Mouse (Mus musculus) layer of hippocampus, postnatal 10 days (tissue): ENCODE results near the gene Hoxd12. TPM values are rescaled to one million over a fixed set of nuclear protein-coding genes. Genes with fewer than 3 reads are reported as not detected.

Source experiments
- DNase-seq, 2 experiments: peaks; one replicate each; pipeline ENCODE4 v3.0.0; 2021; ENCODE audit warnings: low spot score in 2 of 2
- total RNA-seq, 2 experiments: library from RNA; stranded (reverse); gene quantifications; 2 replicates each; pipeline ENCODE4 v1.2.3; 2021

Gene Hoxd12
- total RNA-seq, 2 experiments from 2014 or later: not detected

DNA sequence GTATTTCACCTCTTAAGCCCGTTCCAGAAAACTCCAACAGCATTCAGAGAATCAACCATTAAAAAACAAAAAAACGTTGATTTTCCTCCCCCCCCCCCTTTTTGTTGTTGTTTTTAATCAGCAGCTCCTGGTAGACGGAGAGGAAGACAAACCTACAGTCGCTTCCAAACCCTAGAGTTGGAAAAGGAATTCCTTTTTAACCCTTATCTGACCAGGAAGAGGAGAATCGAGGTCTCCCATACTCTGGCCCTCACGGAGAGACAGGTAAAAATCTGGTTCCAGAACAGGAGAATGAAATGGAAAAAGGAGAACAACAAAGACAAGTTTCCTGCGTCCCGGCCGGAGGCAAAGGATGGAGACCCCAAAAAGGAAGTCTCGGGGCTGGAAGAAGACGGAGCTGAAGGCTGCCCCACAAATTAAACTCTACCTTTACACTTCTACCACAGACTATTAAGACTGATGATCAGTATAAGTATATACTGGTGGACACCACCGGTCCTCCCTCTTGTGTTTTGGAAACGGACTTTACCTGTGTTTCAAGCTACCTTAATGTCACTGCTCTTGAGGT lies 31.7 kb downstream of the Hoxd12 start:
- no peak for DNase-seq

DNA sequence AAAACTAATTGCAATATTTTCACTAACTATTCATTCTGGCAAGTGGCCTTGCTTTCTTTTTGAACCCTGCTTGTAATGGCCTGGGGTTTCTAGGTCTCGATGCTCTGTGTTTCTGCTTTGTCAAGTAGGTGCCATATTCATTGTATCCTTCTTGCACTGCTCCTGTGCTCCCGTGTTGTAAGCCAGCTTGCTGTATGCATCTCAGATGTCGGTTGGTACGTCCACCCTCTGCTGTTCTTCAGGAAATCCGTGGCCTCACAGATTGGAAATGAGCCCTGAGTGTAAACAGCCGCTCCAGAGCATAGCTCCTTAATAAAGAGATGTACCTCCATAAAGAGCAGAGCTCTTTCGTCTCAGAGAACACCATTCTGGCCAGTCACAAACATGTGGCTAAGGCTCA lies 32.8 kb downstream of the Hoxd12 start:
- no peak for DNase-seq

DNA sequence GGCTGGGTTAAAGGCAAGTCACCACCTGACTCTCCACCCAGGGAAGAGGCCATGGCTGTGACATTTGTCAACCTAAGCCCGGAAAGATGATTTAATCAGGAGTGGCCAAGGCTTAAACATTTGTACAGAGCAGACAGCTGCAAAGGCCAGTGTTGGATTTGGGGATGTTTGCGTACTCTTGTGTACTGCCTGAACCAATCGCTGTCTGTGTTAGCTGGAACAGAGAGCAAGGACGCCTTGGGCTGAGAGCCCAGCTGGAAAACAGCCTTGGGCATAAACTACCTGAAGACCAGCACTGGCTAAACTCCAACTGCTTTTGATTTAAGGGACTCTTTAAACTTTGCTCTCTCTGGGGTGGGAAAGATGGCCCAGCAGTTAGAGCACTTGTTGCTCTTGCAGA lies 33.9 kb downstream of the Hoxd12 start:
- no peak for DNase-seq

- DNase-seq: no peak
These were observed 34.9 kb downstream of the Hoxd12 start for GRCm38 (mm10) chr2:74709465-74710419.

GRCm38 (mm10) chr2:74710929-74711543 lies 36.2 kb downstream of the Hoxd12 start:
- DNase-seq: no peak

- DNase-seq: no peak
These were observed 37.2 kb downstream of the Hoxd12 start, which contains the start of the genes Hoxd3 and Hoxd4 for GRCm38 (mm10) chr2:74711721-74712621. Gene Hoxd3 (plus strand): TSS chr2:74711927. Gene Hoxd4 (plus strand): TSS chr2:74711929.

DNA sequence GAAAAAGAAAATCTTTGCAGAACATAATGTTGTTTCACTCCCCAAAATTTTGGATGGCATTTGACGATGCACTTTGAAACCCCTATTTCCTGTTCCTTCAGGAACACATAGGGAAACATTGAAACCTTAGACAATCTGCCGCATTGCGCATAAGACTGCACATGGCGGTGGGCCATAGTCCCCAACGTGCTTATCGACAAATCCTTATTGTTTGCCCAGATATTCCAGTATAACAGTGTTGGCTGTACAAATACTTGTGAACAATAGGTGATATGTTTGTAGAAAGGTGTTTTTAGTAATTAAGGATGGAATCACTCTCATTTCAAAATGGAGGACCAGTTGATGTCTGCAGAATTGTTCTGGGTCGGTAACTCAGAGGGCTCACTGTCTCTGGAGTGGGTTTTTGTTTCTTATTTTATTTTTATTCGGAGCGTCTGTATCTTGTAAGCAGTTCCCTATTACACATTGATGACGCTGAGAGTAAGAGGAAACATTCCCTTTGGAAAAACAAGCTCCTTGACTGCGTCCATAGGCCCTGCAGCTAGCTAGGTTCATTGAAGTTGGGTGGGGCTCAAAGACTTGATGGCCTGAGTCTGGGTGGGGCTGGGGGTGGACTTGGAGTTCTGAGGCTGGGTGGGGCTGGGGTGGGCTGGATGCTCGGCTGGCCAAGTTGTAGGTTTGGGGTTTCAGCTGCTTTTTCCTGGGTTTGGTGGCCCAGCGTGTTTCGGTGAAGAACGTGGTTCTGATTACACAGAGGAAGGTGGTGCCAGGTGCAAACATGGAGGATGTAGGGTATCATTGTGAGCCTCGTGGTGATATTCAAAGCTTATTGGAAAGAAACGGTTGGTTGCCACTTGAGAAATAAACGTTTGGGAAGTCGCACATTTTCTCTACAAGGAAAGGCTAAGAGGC lies 38.7 kb downstream of the Hoxd12 start:
- DNase-seq: no peak

DNA sequence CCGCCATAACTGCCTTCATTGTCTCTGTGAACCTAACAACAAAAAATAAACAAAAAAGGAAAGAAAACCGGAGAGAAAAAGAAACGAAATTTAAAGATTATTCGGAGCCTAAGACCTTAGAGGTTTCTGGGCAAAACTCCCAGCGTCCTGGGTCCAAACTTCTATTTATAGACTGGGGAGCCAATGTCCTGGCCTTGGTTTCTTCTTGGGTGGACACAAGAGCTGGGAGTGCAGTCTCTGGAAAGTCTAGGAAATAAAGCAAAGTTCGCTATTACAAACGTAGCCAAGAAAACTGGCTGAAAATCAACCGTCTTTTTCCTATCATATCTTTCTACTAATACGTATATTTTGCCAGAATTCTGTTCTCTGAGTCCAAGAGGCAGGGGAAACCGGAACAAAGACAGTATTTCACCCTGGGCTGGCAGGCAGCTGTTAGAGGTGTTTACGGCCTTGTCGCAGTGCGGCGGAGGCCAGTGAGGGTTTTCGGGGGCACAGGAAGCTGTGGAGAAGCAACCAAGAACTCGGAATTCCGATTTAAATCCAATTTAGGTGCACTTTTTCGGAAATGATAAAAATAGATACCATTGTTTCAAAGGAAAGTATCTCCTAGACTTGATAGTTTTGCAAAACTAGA lies 39.5 kb downstream of the Hoxd12 start:
- DNase-seq: no peak

GRCm38 (mm10) chr2:74714881-74715280 lies 40.1 kb downstream of the Hoxd12 start:
- no peak for DNase-seq

DNA sequence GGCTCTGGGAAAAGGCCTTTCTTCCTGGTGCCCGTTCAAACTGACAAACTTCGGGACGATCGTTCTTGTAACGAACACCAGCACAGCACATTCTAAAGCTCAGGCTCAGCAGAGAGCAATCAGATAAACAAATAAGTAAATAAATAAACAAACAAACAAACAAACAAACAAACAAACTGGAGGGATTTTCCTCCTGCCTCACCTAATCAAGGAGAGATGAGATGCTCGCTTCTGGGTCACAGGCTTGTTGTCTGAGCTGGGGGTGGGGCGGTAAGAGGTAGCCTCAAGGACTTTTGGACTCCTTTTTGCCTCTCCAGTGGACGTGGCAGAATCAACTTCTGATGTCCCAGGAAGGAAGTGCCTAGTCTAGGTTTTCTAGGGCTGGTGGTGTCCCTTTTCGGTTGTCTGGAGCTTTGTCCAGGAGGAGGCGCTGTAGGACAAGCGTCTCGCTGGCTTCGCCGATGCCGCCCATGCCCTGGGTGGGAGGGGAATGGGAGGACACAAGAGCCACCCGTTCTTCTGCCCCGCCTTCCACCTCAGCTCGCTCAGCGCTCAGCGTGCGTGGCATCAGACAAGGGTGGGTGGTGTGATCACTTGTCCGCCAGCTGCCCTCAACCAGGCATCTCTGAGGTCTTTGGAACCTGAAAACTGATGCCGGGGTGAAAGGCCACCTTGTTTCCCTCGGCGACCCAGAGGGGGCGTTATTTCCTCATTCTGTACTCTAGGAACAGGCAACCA lies 40.9 kb downstream of the Hoxd12 start:
- DNase-seq: peak; percentile 87 to 89

- no peak for DNase-seq
These were observed 45.6 kb downstream of the Hoxd12 start for GRCm38 (mm10) chr2:74720384-74720783.

- no peak for DNase-seq
These were observed 46.2 kb downstream of the Hoxd12 start for GRCm38 (mm10) chr2:74720955-74721491.

GRCm38 (mm10) chr2:74721882-74722281 lies 47.1 kb downstream of the Hoxd12 start:
- no peak for DNase-seq

DNA sequence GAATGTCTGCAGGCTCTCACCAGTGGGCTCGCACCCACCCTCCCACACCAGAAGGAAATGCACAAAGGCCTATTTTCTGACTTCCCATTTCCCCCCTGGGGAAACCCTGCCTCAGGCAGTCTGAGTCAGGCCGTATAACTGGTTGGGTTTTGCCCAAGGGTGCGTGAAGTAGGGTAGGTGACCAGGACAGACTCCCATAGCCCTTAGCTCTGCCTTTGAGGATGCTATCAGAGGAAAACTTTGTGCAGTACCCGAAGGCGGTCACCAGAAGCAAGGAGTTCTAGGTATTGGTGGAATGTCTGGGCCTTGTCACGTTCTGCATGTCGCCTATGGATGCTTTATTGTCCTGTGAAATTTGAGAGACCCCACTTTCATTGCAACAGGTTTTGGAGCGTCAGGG lies 48.1 kb downstream of the Hoxd12 start:
- no peak for DNase-seq

DNA sequence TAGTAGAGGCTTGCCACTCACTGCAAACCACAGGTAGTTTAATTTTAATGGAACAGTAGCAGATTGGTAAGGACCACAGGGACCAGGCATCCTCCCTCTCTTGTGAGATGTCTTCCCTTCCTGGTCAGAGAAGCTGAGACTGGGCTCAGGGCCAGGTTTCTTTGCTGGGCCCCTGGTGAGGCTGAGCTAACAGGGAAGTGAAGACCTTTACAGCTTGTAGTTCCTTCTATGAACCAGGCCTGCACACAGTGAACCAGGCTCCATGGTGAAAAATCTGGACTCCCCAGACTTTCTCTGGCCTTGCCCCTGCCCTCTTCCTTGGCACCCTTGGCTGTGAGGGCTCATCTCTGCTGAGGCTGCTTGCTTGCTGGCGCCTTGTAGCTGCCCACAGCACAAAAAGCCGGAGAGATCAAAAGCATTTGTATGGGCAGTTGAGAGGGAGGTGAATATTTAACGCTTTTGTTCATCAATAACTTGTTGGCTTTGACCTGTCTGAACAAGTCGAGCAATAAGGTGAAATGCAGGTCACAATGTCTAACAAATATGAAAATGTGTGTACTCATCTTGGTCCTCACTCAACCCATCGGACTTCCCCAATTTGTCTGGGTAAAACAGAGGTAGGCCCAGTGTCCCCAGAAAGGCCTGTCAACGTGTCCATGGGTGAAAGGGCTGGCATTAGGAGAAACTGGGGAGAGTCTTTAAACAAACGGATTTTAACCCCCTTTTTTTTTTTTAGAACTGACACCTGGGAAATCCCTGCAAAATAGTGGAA lies 49.6 kb downstream of the Hoxd12 start:
- DNase-seq: no peak

DNA sequence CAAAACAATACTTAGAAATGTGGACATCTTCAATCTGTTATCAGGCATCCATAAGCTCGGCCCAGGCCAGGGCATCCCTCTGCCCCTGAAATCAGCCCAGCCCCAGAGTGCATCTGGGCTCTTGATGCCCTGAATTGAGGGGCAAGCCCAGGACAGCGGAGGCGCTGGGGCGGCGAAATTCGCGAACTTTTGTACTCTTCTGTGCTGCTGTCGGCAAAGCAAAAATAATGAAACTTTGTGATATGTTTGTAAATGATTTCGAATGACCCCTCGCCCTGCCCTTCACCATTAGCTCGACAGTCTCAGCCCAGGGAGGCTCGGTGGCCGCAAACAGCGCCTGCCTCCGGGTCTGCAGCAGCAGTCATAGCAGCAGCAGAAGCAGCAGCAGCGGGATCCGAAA lies 50.4 kb downstream of the Hoxd12 start:
- DNase-seq: no peak

DNA sequence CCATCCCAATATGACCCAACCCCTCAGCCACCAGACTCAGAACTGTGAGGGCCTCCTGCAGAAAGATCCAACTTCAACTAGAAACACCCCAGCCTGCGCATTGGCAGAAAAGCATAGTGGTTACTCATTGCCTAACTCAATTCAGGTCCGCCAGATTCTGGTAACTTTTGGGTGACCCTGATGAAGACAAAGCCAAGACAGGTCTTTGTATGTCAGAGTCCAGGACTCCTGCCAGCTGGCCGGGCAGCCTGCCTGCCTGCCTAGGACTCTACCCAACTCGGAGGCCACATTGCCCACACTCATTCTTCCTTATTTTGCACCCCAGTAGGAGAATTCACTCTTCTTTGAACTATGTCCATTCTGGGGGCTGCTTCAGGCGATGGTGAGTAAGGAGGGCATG lies 51.7 kb downstream of the Hoxd12 start, which contains the start of gene Gm28230:
Gene Gm28230, plus strand, starts transcription at position 178 of the 400 bp plus-strand sequence.
- DNase-seq: no peak
